Mouse (Mus musculus): ENCODE results near the gene Rhox2c. TPM values are rescaled to one million over a fixed set of nuclear protein-coding genes. Genes with fewer than 3 reads are reported as not detected.
"Not testable (repeated sequence)": the region's sequence is repeated elsewhere in the genome, so short reads cannot be mapped to it uniquely, and the experiment has no call there.

Rhox2c gene
- not detected for polyA plus RNA-seq (2017; shearing (Covaris generic))

GRCm38 (mm10) chrX:37453380-37453779 is at the start of gene Rhox2c:
Gene Rhox2c, plus strand, starts transcription at chrX:37453680.
- ATAC-seq, result not testable (repeated sequence)

- not testable (repeated sequence) for ATAC-seq
Observed at GRCm38 (mm10) chrX:37411767-37412166, 41.7 kb upstream of the Rhox2c start, which contains the start of gene Rhox2b. Gene Rhox2b, plus strand, starts transcription at chrX:37412067.

DNA sequence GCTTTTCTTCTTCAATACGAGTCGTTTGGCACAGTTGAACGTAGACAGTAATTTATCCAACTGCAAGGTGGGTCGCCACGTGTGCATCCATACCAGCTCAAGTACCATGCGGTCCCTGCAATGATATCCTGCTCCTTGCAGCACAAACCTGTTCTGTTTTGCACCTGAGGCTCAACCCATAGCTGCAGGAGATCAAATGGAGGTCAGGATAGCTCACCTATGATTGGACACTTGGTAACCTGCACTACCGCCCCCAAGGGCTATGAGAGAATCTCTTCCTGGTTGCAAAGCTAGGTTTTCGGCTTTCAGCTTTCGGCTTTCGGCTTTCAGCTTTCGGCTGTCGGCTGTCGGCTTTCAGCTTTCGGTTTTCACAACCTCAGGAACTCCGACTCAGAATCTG is 21.3 kb upstream of the Rhox2c start, which contains the start of gene Rhox4b:
Rhox4b (plus strand) TSS at position 301 of the 400 bp plus-strand sequence.
- not testable (repeated sequence) for ATAC-seq

DNA sequence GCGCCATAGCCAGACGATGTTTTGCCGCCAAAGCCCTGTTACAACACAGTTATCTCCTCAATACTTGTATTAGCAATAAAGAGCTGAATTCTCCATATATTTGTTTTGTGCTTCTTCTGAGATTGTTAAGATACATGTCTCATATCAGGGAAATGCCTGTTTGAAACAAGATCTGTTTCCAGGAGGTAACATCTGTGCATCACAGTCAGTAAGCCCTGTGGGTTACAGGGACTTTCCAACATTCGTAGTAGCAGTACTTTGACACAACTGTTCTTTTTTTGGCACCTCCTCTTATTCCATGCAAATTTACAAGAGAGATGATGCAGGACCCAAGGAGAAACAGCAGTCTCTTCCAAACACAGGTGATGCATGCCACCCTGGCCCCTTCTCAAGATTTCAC is 4.8 kb downstream of the Rhox2c start, which contains the start of gene Rhox3c:
Rhox3c (plus strand) TSS at position 301 of the 400 bp plus-strand sequence.
- not testable (repeated sequence) for ATAC-seq

- not testable (repeated sequence) for ATAC-seq
Observed at GRCm38 (mm10) chrX:37480037-37480436, 26.6 kb downstream of the Rhox2c start, which contains the start of gene Rhox4c. Gene Rhox4c, plus strand, starts transcription at chrX:37480337.

DNA sequence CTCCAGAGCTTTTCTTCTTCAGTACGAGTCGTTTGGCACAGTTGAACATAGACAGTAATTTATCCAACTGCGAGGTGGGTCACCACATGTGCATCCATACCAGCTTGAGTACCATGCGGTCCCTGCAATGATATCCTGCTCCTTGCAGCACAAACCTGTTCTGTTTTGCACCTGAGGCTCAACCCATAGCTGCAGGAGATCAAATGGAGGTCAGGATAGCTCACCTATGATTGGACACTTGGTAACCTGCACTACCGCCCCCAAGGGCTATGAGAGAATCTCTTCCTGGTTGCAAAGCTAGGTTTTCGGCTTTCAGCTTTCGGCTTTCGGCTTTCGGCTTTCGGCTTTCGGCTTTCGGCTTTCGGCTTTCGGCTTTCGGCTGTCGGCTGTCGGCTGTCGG is 60.6 kb downstream of the Rhox2c start, which contains the start of gene Rhox4d:
Rhox4d (plus strand) TSS at position 301 of the 400 bp plus-strand sequence.
- not testable (repeated sequence) for ATAC-seq

Other genes with a start within 250 kb of the Rhox2c start
- not detected for gene Gm9, start 242.6 kb upstream of the Rhox2c start, polyA plus RNA-seq (2017; shearing (Covaris generic))
- gene Rhox1, start 231.4 kb upstream of the Rhox2c start, polyA plus RNA-seq (2017; shearing (Covaris generic)), result under 1 TPM in 1 of 2 experiments, not detected in 1; 0.38 TPM
- gene Rhox2a, start 208.7 kb upstream of the Rhox2c start, polyA plus RNA-seq (2017; shearing (Covaris generic)), result not detected
- not detected for gene Rhox3a, start 203.8 kb upstream of the Rhox2c start, polyA plus RNA-seq (2017; shearing (Covaris generic))
- under 1 TPM in 1 of 2 experiments, not detected in 1; 0.33 TPM for gene Rhox4a, start 188.3 kb upstream of the Rhox2c start, polyA plus RNA-seq (2017; shearing (Covaris generic))
- not detected for gene Rhox3a2, start 73.7 kb upstream of the Rhox2c start, polyA plus RNA-seq (2017; shearing (Covaris generic))
- under 1 TPM in 1 of 2 experiments, not detected in 1; 0.77 TPM for gene Rhox4a2, start 62.8 kb upstream of the Rhox2c start, polyA plus RNA-seq (2017; shearing (Covaris generic))
- gene Rhox2b, start 41.6 kb upstream of the Rhox2c start, polyA plus RNA-seq (2017; shearing (Covaris generic)), result not detected
- gene Rhox4b, start 21.2 kb upstream of the Rhox2c start, polyA plus RNA-seq (2017; shearing (Covaris generic)), result not detected
- gene Rhox3c, start 4.9 kb downstream of the Rhox2c start, polyA plus RNA-seq (2017; shearing (Covaris generic)), result not detected
- gene Rhox4c, start 26.7 kb downstream of the Rhox2c start, polyA plus RNA-seq (2017; shearing (Covaris generic)), result not detected
- not detected for gene Rhox2d, start 39.7 kb downstream of the Rhox2c start, polyA plus RNA-seq (2017; shearing (Covaris generic))
- gene Rhox4d, start 60.7 kb downstream of the Rhox2c start, polyA plus RNA-seq (2017; shearing (Covaris generic)), result under 1 TPM in 1 of 2 experiments, not detected in 1; 0.46 TPM
- not detected for gene Rhox2e, start 76.8 kb downstream of the Rhox2c start, polyA plus RNA-seq (2017; shearing (Covaris generic))
- gene Rhox3e, start 88.3 kb downstream of the Rhox2c start, polyA plus RNA-seq (2017; shearing (Covaris generic)), result not detected
- gene Rhox4e, start 103.7 kb downstream of the Rhox2c start, polyA plus RNA-seq (2017; shearing (Covaris generic)), result not detected
- gene Rhox2f, start 117.7 kb downstream of the Rhox2c start, polyA plus RNA-seq (2017; shearing (Covaris generic)), result not detected
- gene Rhox3f, start 127.3 kb downstream of the Rhox2c start, polyA plus RNA-seq (2017; shearing (Covaris generic)), result not detected
- gene Rhox4f, start 154.0 kb downstream of the Rhox2c start, polyA plus RNA-seq (2017; shearing (Covaris generic)), result not detected
- not detected for gene Rhox3g, start 174.9 kb downstream of the Rhox2c start, polyA plus RNA-seq (2017; shearing (Covaris generic))
- gene Rhox2g, start 189.8 kb downstream of the Rhox2c start, polyA plus RNA-seq (2017; shearing (Covaris generic)), result not detected
- not detected for gene Rhox4g, start 197.6 kb downstream of the Rhox2c start, polyA plus RNA-seq (2017; shearing (Covaris generic))
- gene Rhox3h, start 215.1 kb downstream of the Rhox2c start, polyA plus RNA-seq (2017; shearing (Covaris generic)), result not detected
- gene Rhox2h, start 219.6 kb downstream of the Rhox2c start, polyA plus RNA-seq (2017; shearing (Covaris generic)), result not detected

Measured in CD4-positive, CD25-positive, alpha-beta regulatory T cell, adult 4 months (primary cell).